Mouse (Mus musculus): Measurements from ENCODE around the gene Senp2. TPM values are rescaled to one million over a fixed set of nuclear protein-coding genes. Genes with fewer than 3 reads are reported as not detected.

Gene Senp2
- polyA plus RNA-seq, 1 experiment from 2014 or later: 71.7 TPM

- ATAC-seq (ENCODE audit: insufficient read depth, low FRiP score, low TSS enrichment): no peak
- no peak overlapping the region for H3K4me3 ChIP-seq (ENCODE audit: low read depth, low read length)
- no peak overlapping the region for H3K27ac ChIP-seq (ENCODE audit: low read depth, low read length)
- H3K4me1 ChIP-seq (ENCODE audit: control insufficient read depth, insufficient read depth, low read length): no peaks in the 10 kb centered on the region
- no peaks in the 10 kb centered on the region for H3K9me3 ChIP-seq (ENCODE audit: control insufficient read depth, low read length)
- H3K36me3 ChIP-seq (ENCODE audit: control insufficient read depth, insufficient read depth, low read length): peaks cover 40% of the 10 kb centered on the region
- H3K27me3 ChIP-seq (ENCODE audit: control insufficient read depth, insufficient read depth, low read length): no peaks in the 10 kb centered on the region
- DNase-seq (ENCODE audit: low spot score): no peak
- H3K9ac ChIP-seq (ENCODE audit: low read length): no peak overlapping the region
- no peak overlapping the region for H3K4me2 ChIP-seq (ENCODE audit: low read depth)
These were observed 56.3 kb downstream of the Senp2 start for GRCm38 (mm10) chr16:22065536-22065935.

- Histone ChIP-seq H3K4me3 (ENCODE audit: low read depth, low read length) (no peak overlapping the region), H3K4me2 (ENCODE audit: low read depth) (no peak overlapping the region), H3K27ac (ENCODE audit: low read depth, low read length) (no peak overlapping the region), H3K36me3 (ENCODE audit: control insufficient read depth, insufficient read depth, low read length) (peaks cover 30% of the 10 kb centered on the region), H3K9ac (ENCODE audit: low read length) (no peak overlapping the region), H3K27me3 (ENCODE audit: control insufficient read depth, insufficient read depth, low read length) (no peaks in the 10 kb centered on the region), H3K9me3 (ENCODE audit: control insufficient read depth, low read length) (no peaks in the 10 kb centered on the region), H3K4me1 (ENCODE audit: control insufficient read depth, insufficient read depth, low read length) (no peaks in the 10 kb centered on the region)
- ATAC-seq (ENCODE audit: insufficient read depth, low FRiP score, low TSS enrichment) (no peak), DNase-seq (ENCODE audit: low spot score) (no peak)
- 92% methylated on average over 8 of the region's 8 CpGs for WGBS
These were observed 58.1 kb downstream of the Senp2 start for GRCm38 (mm10) chr16:22067406-22067805.

GRCm38 (mm10) chr16:22071361-22071760 is 62.1 kb downstream of the Senp2 start:
- ATAC-seq (ENCODE audit: insufficient read depth, low FRiP score, low TSS enrichment): no peak
- Histone ChIP-seq H3K4me2 (ENCODE audit: low read depth) (no peak overlapping the region), H3K9ac (ENCODE audit: low read length) (no peak overlapping the region), H3K9me3 (ENCODE audit: control insufficient read depth, low read length) (no peaks in the 10 kb centered on the region), H3K4me3 (ENCODE audit: low read depth, low read length) (no peak overlapping the region), H3K4me1 (ENCODE audit: control insufficient read depth, insufficient read depth, low read length) (no peaks in the 10 kb centered on the region), H3K27me3 (ENCODE audit: control insufficient read depth, insufficient read depth, low read length) (no peaks in the 10 kb centered on the region), H3K27ac (ENCODE audit: low read depth, low read length) (no peak overlapping the region), H3K36me3 (ENCODE audit: control insufficient read depth, insufficient read depth, low read length) (peaks cover 26% of the 10 kb centered on the region)
- 85% methylated on average over 7 of the region's 7 CpGs for WGBS
- DNase-seq (ENCODE audit: low spot score): no peak

GRCm38 (mm10) chr16:22075067-22075466 is 65.8 kb downstream of the Senp2 start:
- Histone ChIP-seq H3K4me2 (ENCODE audit: low read depth) (no peak overlapping the region), H3K36me3 (ENCODE audit: control insufficient read depth, insufficient read depth, low read length) (peaks cover 13% of the 10 kb centered on the region)

GRCm38 (mm10) chr16:22075829-22076619 is 66.7 kb downstream of the Senp2 start:
- no peaks in the 10 kb centered on the region for H3K4me1 ChIP-seq (ENCODE audit: control insufficient read depth, insufficient read depth, low read length)
- no peak overlapping the region for H3K27ac ChIP-seq (ENCODE audit: low read depth, low read length)
- no peak for ATAC-seq (ENCODE audit: insufficient read depth, low FRiP score, low TSS enrichment)
- no peaks in the 10 kb centered on the region for H3K9me3 ChIP-seq (ENCODE audit: control insufficient read depth, low read length)
- WGBS: 16% methylated on average over 5 of the region's 5 CpGs
- H3K4me2 ChIP-seq (ENCODE audit: low read depth): no peak overlapping the region
- no peak overlapping the region for H3K9ac ChIP-seq (ENCODE audit: low read length)
- H3K36me3 ChIP-seq (ENCODE audit: control insufficient read depth, insufficient read depth, low read length): peaks cover 14% of the 10 kb centered on the region
- H3K4me3 ChIP-seq (ENCODE audit: low read depth, low read length): no peak overlapping the region
- H3K27me3 ChIP-seq (ENCODE audit: control insufficient read depth, insufficient read depth, low read length): no peaks in the 10 kb centered on the region
- DNase-seq (ENCODE audit: low spot score): no peak

More at GRCm38 (mm10) chr16:22075067-22075466, 65.8 kb downstream of the Senp2 start:
- Histone ChIP-seq H3K4me1 (ENCODE audit: control insufficient read depth, insufficient read depth, low read length) (no peaks in the 10 kb centered on the region), H3K9ac (ENCODE audit: low read length) (no peak overlapping the region), H3K9me3 (ENCODE audit: control insufficient read depth, low read length) (no peaks in the 10 kb centered on the region), H3K27me3 (ENCODE audit: control insufficient read depth, insufficient read depth, low read length) (no peaks in the 10 kb centered on the region), H3K4me3 (ENCODE audit: low read depth, low read length) (no peak overlapping the region), H3K27ac (ENCODE audit: low read depth, low read length) (no peak overlapping the region)
- 73% methylated on average over 6 of the region's 6 CpGs for WGBS
- ATAC-seq (ENCODE audit: insufficient read depth, low FRiP score, low TSS enrichment) (no peak), DNase-seq (ENCODE audit: low spot score) (no peak)

GRCm38 (mm10) chr16:22076620-22076941 is 67.3 kb downstream of the Senp2 start:
- H3K36me3 ChIP-seq (ENCODE audit: control insufficient read depth, insufficient read depth, low read length): peaks cover 14% of the 10 kb centered on the region
- WGBS: 54% methylated on average over 4 of the region's 4 CpGs
- H3K9ac ChIP-seq (ENCODE audit: low read length): no peak overlapping the region
- H3K4me2 ChIP-seq (ENCODE audit: low read depth): no peak overlapping the region
- H3K27me3 ChIP-seq (ENCODE audit: control insufficient read depth, insufficient read depth, low read length): no peaks in the 10 kb centered on the region
- no peak overlapping the region for H3K27ac ChIP-seq (ENCODE audit: low read depth, low read length)
- DNase-seq (ENCODE audit: low spot score): no peak
- H3K4me3 ChIP-seq (ENCODE audit: low read depth, low read length): no peak overlapping the region
- ATAC-seq (ENCODE audit: insufficient read depth, low FRiP score, low TSS enrichment): no peak
- H3K4me1 ChIP-seq (ENCODE audit: control insufficient read depth, insufficient read depth, low read length): no peaks in the 10 kb centered on the region
- no peaks in the 10 kb centered on the region for H3K9me3 ChIP-seq (ENCODE audit: control insufficient read depth, low read length)

- H3K36me3 ChIP-seq (ENCODE audit: control insufficient read depth, insufficient read depth, low read length): peaks cover 18% of the 10 kb centered on the region
- no peaks in the 10 kb centered on the region for H3K4me1 ChIP-seq (ENCODE audit: control insufficient read depth, insufficient read depth, low read length)
- no peak overlapping the region for H3K4me2 ChIP-seq (ENCODE audit: low read depth)
- no peaks in the 10 kb centered on the region for H3K27me3 ChIP-seq (ENCODE audit: control insufficient read depth, insufficient read depth, low read length)
- WGBS: 90% methylated on average over 12 of the region's 12 CpGs
- no peaks in the 10 kb centered on the region for H3K9me3 ChIP-seq (ENCODE audit: control insufficient read depth, low read length)
- DNase-seq (ENCODE audit: low spot score): no peak
- no peak overlapping the region for H3K27ac ChIP-seq (ENCODE audit: low read depth, low read length)
- no peak overlapping the region for H3K4me3 ChIP-seq (ENCODE audit: low read depth, low read length)
- no peak for ATAC-seq (ENCODE audit: insufficient read depth, low FRiP score, low TSS enrichment)
- H3K9ac ChIP-seq (ENCODE audit: low read length): no peak overlapping the region
These were observed 70.9 kb downstream of the Senp2 start for GRCm38 (mm10) chr16:22080125-22080710.

GRCm38 (mm10) chr16:22085411-22085810 is 76.1 kb downstream of the Senp2 start:
- no peak overlapping the region for H3K9ac ChIP-seq (ENCODE audit: low read length)
- H3K4me2 ChIP-seq (ENCODE audit: low read depth): no peak overlapping the region
- ATAC-seq (ENCODE audit: insufficient read depth, low FRiP score, low TSS enrichment): no peak
- no peaks in the 10 kb centered on the region for H3K4me1 ChIP-seq (ENCODE audit: control insufficient read depth, insufficient read depth, low read length)
- no peak overlapping the region for H3K27ac ChIP-seq (ENCODE audit: low read depth, low read length)
- H3K36me3 ChIP-seq (ENCODE audit: control insufficient read depth, insufficient read depth, low read length): peaks cover 8% of the 10 kb centered on the region
- H3K4me3 ChIP-seq (ENCODE audit: low read depth, low read length): no peak overlapping the region
- 97% methylated on average over 4 of the region's 4 CpGs for WGBS
- H3K9me3 ChIP-seq (ENCODE audit: control insufficient read depth, low read length): no peaks in the 10 kb centered on the region
- no peak for DNase-seq (ENCODE audit: low spot score)
- no peaks in the 10 kb centered on the region for H3K27me3 ChIP-seq (ENCODE audit: control insufficient read depth, insufficient read depth, low read length)

- 95% methylated on average over 3 of the region's 3 CpGs for WGBS
- no peaks in the 10 kb centered on the region for H3K27me3 ChIP-seq (ENCODE audit: control insufficient read depth, insufficient read depth, low read length)
- no peaks in the 10 kb centered on the region for H3K4me1 ChIP-seq (ENCODE audit: control insufficient read depth, insufficient read depth, low read length)
- no peak overlapping the region for H3K4me3 ChIP-seq (ENCODE audit: low read depth, low read length)
- no peak overlapping the region for H3K27ac ChIP-seq (ENCODE audit: low read depth, low read length)
- H3K9ac ChIP-seq (ENCODE audit: low read length): no peak overlapping the region
- H3K4me2 ChIP-seq (ENCODE audit: low read depth): no peak overlapping the region
- no peaks in the 10 kb centered on the region; the same call in 1 of the 2 replicates for H3K36me3 ChIP-seq (ENCODE audit: control insufficient read depth, insufficient read depth, low read length)
- DNase-seq (ENCODE audit: low spot score): no peak
- no peaks in the 10 kb centered on the region for H3K9me3 ChIP-seq (ENCODE audit: control insufficient read depth, low read length)
- ATAC-seq (ENCODE audit: insufficient read depth, low FRiP score, low TSS enrichment): no peak
These were observed 82.0 kb downstream of the Senp2 start for GRCm38 (mm10) chr16:22091255-22091783.

Measured in neural tube, embryonic 11.5 days (tissue).